Mouse (Mus musculus) thymus, adult 2 months (tissue): ENCODE results near the gene Mapk8ip1. TPM values are rescaled to one million over a fixed set of nuclear protein-coding genes. Genes with fewer than 3 reads are reported as not detected.

Experiments used
- DNase-seq: peaks from one replicate; pipeline ENCODE4 v3.0.0; 2021
- H3K27ac ChIP-seq: fragments of 200-500 bp; 2 replicates; pipeline ENCODE4 v1.5.1; 2012; ENCODE audit warnings: low read length, control low read depth; ENCODE audit not compliant: control insufficient read depth, insufficient read depth
- H3K27me3 ChIP-seq: fragments of 200-500 bp; 2 replicates; pipeline ENCODE4 v1.6.1; 2012; ENCODE audit warnings: mild to moderate bottlenecking, low read length, moderate library complexity, mixed read lengths; ENCODE audit not compliant: control insufficient read depth, insufficient read depth
- H3K36me3 ChIP-seq: fragments of 200-500 bp; 2 replicates; pipeline ENCODE4 v1.6.1; 2012; ENCODE audit warnings: mild to moderate bottlenecking, low read length, moderate library complexity; ENCODE audit not compliant: control insufficient read depth, insufficient read depth
- H3K4me1 ChIP-seq: fragments of 200-500 bp; replicated peaks from 2 replicates; pipeline ENCODE4 v1.6.1; 2012; ENCODE audit warnings: low read length; ENCODE audit not compliant: control insufficient read depth, insufficient read depth
- H3K4me3 ChIP-seq: fragments of 200-500 bp; 2 replicates; pipeline ENCODE4 v1.5.1; 2012; ENCODE audit warnings: mild to moderate bottlenecking, low read length, control low read depth, moderate library complexity; ENCODE audit not compliant: control insufficient read depth, insufficient read depth
- CTCF ChIP-seq: fragments of 200-500 bp; IDR thresholded peaks from 2 replicates; pipeline ENCODE4 v1.5.1; 2012; ENCODE audit warnings: mild to moderate bottlenecking, control low read depth, low read length, moderate library complexity, borderline replicate concordance; ENCODE audit not compliant: control insufficient read depth, poor library complexity, insufficient read depth; ENCODE audit errors: extremely low read depth
- POLR2A ChIP-seq: fragments of 200-500 bp; IDR thresholded peaks from 2 replicates; pipeline ENCODE4 v1.6.1; 2012; ENCODE audit warnings: mild to moderate bottlenecking, low read length, control low read depth, moderate library complexity; ENCODE audit not compliant: control insufficient read depth, poor library complexity, insufficient read depth; ENCODE audit errors: extremely low read depth
- WGBS: fragments of 180-500 bp; shearing (Covaris S2); methylation state at CpG from one replicate; pipeline ENCODE4 v1.1.7; 2018; 5-methylcytosine and 5-hydroxymethylcytosine counted together
- polyA plus RNA-seq: library from polyadenylated mRNA; depleted of rRNA; stranded (reverse); fragments of >200 nt; gene quantifications from 2 replicates; pipeline ENCODE4 v1.2.3, GENCODE M21; 2012

The Mapk8ip1 gene
- polyA plus RNA-seq, 1 experiment: 11.4 TPM

GRCm38 (mm10) chr2:92361795-92362194 is 39.3 kb downstream of the Mapk8ip1 start:
- H3K27ac ChIP-seq: no peak overlapping the region
- WGBS: 95% methylated on average over 8 of the region's 8 CpGs
- TF ChIP-seq CTCF (no peak), POLR2A (no peak)
- no peaks in the 10 kb centered on the region for H3K4me1 ChIP-seq
- no peak for DNase-seq
- H3K36me3 ChIP-seq: peaks cover 32% of the 10 kb centered on the region
- no peak overlapping the region for H3K4me3 ChIP-seq
- H3K27me3 ChIP-seq: no peaks in the 10 kb centered on the region

GRCm38 (mm10) chr2:92360893-92361292 is 40.2 kb downstream of the Mapk8ip1 start:
- no peak overlapping the region for H3K27ac ChIP-seq
- no peak for DNase-seq
- H3K27me3 ChIP-seq: no peaks in the 10 kb centered on the region
- 75% methylated on average over 12 of the region's 12 CpGs for WGBS
- H3K36me3 ChIP-seq: peaks cover 35% of the 10 kb centered on the region
- TF ChIP-seq CTCF (no peak), POLR2A (no peak)
- H3K4me3 ChIP-seq: no peak overlapping the region
- H3K4me1 ChIP-seq: no peaks in the 10 kb centered on the region

GRCm38 (mm10) chr2:92360186-92360823 is 40.8 kb downstream of the Mapk8ip1 start:
- DNase-seq: no peak
- Histone ChIP-seq H3K36me3 (peaks cover 35% of the 10 kb centered on the region), H3K4me1 (no peaks in the 10 kb centered on the region), H3K4me3 (no peak overlapping the region), H3K27me3 (no peaks in the 10 kb centered on the region), H3K27ac (no peak overlapping the region)
- WGBS: 95% methylated on average over 25 of the region's 25 CpGs
- TF ChIP-seq POLR2A: no peak

- no peak overlapping the region for H3K27ac ChIP-seq
- no peaks in the 10 kb centered on the region for H3K4me1 ChIP-seq
- WGBS: 93% methylated on average over 2 of the region's 2 CpGs
- no peak for DNase-seq
- no peak for TF ChIP-seq POLR2A
- no peak for TF ChIP-seq CTCF
- peaks cover 35% of the 10 kb centered on the region for H3K36me3 ChIP-seq
- no peaks in the 10 kb centered on the region for H3K27me3 ChIP-seq
- no peak overlapping the region for H3K4me3 ChIP-seq
These were observed 41.8 kb downstream of the Mapk8ip1 start for GRCm38 (mm10) chr2:92359301-92359700.

GRCm38 (mm10) chr2:92354224-92354623 is 46.8 kb downstream of the Mapk8ip1 start:
- DNase-seq: no peak
- 90% methylated on average over 6 of the region's 6 CpGs for WGBS
- TF ChIP-seq POLR2A: no peak
- TF ChIP-seq CTCF: no peak
- H3K4me3 ChIP-seq: no peak overlapping the region
- no peaks in the 10 kb centered on the region for H3K27me3 ChIP-seq
- peaks cover 35% of the 10 kb centered on the region for H3K36me3 ChIP-seq
- no peak overlapping the region for H3K27ac ChIP-seq
- H3K4me1 ChIP-seq: no peaks in the 10 kb centered on the region

GRCm38 (mm10) chr2:92353402-92353801 is 47.7 kb downstream of the Mapk8ip1 start:
- Histone ChIP-seq H3K36me3 (peaks cover 30% of the 10 kb centered on the region), H3K27ac (no peak overlapping the region)
- 93% methylated on average over 5 of the region's 5 CpGs for WGBS

GRCm38 (mm10) chr2:92350686-92351085 is 50.4 kb downstream of the Mapk8ip1 start:
- Histone ChIP-seq H3K27me3 (no peaks in the 10 kb centered on the region), H3K4me3 (no peak overlapping the region), H3K27ac (no peak overlapping the region), H3K36me3 (peaks cover 11% of the 10 kb centered on the region), H3K4me1 (no peaks in the 10 kb centered on the region)
- TF ChIP-seq POLR2A (no peak), CTCF (no peak)
- no peak for DNase-seq
- 95% methylated on average over 5 of the region's 5 CpGs for WGBS

More at GRCm38 (mm10) chr2:92353402-92353801, 47.7 kb downstream of the Mapk8ip1 start:
- H3K4me1 ChIP-seq: no peaks in the 10 kb centered on the region
- H3K4me3 ChIP-seq: no peak overlapping the region
- TF ChIP-seq CTCF: no peak
- no peak for TF ChIP-seq POLR2A
- no peaks in the 10 kb centered on the region for H3K27me3 ChIP-seq
- no peak for DNase-seq
